Mouse (Mus musculus) C2C12 (cell line): ENCODE measurements around the gene Gm4307. TPM values are rescaled to one million over a fixed set of nuclear protein-coding genes. Genes with fewer than 3 reads are reported as not detected.
"Not testable (repeated sequence)": the region's sequence is repeated elsewhere in the genome, so short reads cannot be mapped to it uniquely, and the experiment has no call there.

Experiments
- H3K27me3 ChIP-seq: one replicate; pipeline ENCODE4 v1.6.1; 2011; ENCODE audit not compliant: control insufficient read depth, insufficient read depth, insufficient read length
- H3K36me3 ChIP-seq: one replicate; pipeline ENCODE4 v1.6.1; 2011; ENCODE audit not compliant: control insufficient read depth, insufficient read depth
- H3K4me3 ChIP-seq: one replicate; pipeline ENCODE4 v1.5.1; 2011; ENCODE audit warnings: mild to moderate bottlenecking, control low read depth; ENCODE audit not compliant: poor library complexity, insufficient read depth, severe bottlenecking
- H3K79me2 ChIP-seq: one replicate; pipeline ENCODE4 v1.6.1; 2011; ENCODE audit not compliant: control insufficient read depth, insufficient read depth
- H3K79me3 ChIP-seq: one replicate; pipeline ENCODE4 v1.6.1; 2011; ENCODE audit warnings: low read depth, control low read depth
- H3ac ChIP-seq: one replicate; pipeline ENCODE3; 2011; ENCODE audit warnings: low read depth; ENCODE audit not compliant: control insufficient read depth, insufficient read length
- long read RNA-seq, 2 experiments: library from polyadenylated mRNA; unstranded; transcript quantifications; one replicate each; pipeline ENCODE4 v2.0.0; 2019 to 2020
- polyA plus RNA-seq: library from polyadenylated mRNA; unstranded; fragments of >200 nt; fragmentation: generic; extraction: Trizol; gene quantifications from one replicate; pipeline ENCODE4 v1.2.1, GENCODE M21; 2012; ENCODE audit warnings: missing spikeins

The Gm4307 gene
- not detected for polyA plus RNA-seq
- long read RNA-seq, experiment 1 = 0 reads
- long read RNA-seq, experiment 2, partial matches to known transcripts = 0 of 1 reads
- long read RNA-seq, experiment 2, other reads (novel, unspliced or antisense) = 1 of 1 reads

DNA sequence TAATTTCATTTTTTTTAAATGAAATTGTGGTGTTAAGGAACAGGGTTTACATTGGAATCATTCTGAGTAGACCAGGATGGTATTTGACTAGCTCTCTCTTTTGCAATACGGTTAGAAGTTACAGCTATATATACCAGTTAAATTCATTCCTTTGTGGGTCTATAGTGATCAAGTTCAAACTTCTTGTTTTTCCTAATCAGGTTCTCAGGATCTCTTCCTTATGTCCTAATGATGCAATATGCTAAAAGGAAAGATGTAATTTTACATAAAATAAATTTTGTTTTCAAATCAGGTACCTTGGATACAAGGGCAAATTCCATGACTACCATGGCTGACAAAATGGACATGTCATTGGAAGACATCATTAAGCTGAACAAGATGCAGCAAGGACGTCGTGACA, at the start of gene Gm4307:
Gm4307 (plus strand) TSS at position 301 of the 400 bp plus-strand sequence.
- not testable (repeated sequence) for H3K4me3 ChIP-seq, H3K79me2 ChIP-seq, H3K36me3 ChIP-seq, H3ac ChIP-seq, H3K27me3 ChIP-seq, H3K79me3 ChIP-seq

DNA sequence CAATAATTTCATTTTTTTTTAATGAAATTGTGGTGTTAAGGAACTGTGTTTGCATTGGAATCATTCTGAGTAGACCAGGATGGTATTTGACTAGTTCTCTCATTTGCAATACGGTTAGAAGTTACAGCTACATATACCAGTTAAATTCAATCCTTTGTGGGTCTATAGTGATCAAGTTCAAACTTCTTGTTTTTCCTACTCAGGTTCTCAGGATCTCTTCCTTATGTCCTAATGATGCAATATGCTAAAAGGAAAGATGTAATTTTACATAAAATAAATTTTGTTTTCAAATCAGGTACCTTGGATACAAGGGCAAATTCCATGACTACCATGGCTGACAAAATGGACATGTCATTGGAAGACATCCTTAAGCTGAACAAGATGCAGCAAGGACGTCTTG, 25.8 kb upstream of the Gm4307 start, which contains the start of gene Gm4301:
Gm4301 (plus strand) TSS at position 301 of the 400 bp plus-strand sequence.
- not testable (repeated sequence) for H3K79me2 ChIP-seq, H3K79me3 ChIP-seq, H3K4me3 ChIP-seq, H3ac ChIP-seq, H3K36me3 ChIP-seq, H3K27me3 ChIP-seq

DNA sequence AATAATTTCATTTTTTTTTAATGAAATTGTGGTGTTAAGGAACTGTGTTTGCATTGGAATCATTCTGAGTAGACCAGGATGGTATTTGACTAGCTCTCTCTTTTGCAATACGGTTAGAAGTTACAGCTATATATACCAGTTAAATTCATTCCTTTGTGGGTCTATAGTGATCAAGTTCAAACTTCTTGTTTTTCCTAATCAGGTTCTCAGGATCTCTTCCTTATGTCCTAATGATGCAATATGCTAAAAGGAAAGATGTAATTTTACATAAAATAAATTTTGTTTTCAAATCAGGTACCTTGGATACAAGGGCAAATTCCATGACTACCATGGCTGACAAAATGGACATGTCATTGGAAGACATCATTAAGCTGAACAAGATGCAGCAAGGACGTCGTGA, 20.6 kb upstream of the Gm4307 start, which contains the start of gene Gm4302:
Gm4302 (plus strand) TSS at position 301 of the 400 bp plus-strand sequence.
- not testable (repeated sequence) for H3K4me3 ChIP-seq, H3K79me3 ChIP-seq, H3K36me3 ChIP-seq, H3K27me3 ChIP-seq, H3K79me2 ChIP-seq, H3ac ChIP-seq

DNA sequence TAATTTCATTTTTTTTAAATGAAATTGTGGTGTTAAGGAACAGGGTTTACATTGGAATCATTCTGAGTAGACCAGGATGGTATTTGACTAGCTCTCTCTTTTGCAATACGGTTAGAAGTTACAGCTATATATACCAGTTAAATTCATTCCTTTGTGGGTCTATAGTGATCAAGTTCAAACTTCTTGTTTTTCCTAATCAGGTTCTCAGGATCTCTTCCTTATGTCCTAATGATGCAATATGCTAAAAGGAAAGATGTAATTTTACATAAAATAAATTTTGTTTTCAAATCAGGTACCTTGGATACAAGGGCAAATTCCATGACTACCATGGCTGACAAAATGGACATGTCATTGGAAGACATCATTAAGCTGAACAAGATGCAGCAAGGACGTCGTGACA, 15.5 kb upstream of the Gm4307 start, which contains the start of gene Gm4303:
Gm4303 (plus strand) TSS at position 301 of the 400 bp plus-strand sequence.
- not testable (repeated sequence) for H3K36me3 ChIP-seq, H3K79me2 ChIP-seq, H3ac ChIP-seq, H3K27me3 ChIP-seq, H3K79me3 ChIP-seq, H3K4me3 ChIP-seq

DNA sequence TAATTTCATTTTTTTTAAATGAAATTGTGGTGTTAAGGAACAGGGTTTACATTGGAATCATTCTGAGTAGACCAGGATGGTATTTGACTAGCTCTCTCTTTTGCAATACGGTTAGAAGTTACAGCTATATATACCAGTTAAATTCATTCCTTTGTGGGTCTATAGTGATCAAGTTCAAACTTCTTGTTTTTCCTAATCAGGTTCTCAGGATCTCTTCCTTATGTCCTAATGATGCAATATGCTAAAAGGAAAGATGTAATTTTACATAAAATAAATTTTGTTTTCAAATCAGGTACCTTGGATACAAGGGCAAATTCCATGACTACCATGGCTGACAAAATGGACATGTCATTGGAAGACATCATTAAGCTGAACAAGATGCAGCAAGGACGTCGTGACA, 10.3 kb upstream of the Gm4307 start, which contains the start of gene Gm4305:
Gm4305 (plus strand) TSS at position 301 of the 400 bp plus-strand sequence.
- not testable (repeated sequence) for H3K79me3 ChIP-seq, H3K4me3 ChIP-seq, H3K79me2 ChIP-seq, H3K36me3 ChIP-seq, H3ac ChIP-seq, H3K27me3 ChIP-seq

DNA sequence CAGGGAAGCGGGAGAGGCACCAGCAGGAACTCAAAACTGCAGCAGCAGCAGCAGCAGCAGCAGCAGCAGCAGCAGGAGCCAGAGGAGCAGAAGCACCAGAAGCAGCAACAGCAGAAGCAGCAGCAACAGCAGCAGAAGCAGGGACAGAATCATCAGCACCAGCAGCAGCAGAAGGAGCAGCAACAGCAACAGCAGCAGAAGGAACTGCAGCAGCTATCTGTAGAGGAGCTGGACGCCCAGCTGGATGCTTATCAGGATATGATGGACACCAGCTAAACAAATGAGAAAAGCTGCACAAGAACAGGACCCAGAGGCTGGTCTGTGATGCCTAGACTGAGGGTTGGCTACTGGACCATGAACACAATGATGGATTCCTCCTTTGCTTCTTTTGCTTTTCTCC, 4.3 kb upstream of the Gm4307 start:
- not testable (repeated sequence) for H3K27me3 ChIP-seq, H3K36me3 ChIP-seq, H3ac ChIP-seq, H3K79me3 ChIP-seq, H3K79me2 ChIP-seq, H3K4me3 ChIP-seq

DNA sequence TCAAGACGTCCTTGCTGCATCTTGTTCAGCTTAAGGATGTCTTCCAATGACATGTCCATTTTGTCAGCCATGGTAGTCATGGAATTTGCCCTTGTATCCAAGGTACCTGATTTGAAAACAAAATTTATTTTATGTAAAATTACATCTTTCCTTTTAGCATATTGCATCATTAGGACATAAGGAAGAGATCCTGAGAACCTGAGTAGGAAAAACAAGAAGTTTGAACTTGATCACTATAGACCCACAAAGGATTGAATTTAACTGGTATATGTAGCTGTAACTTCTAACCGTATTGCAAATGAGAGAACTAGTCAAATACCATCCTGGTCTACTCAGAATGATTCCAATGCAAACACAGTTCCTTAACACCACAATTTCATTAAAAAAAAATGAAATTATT, 21.3 kb downstream of the Gm4307 start, which contains the start of gene Gm4312:
Gm4312 (minus strand) TSS at position 101 of the 400 bp plus-strand sequence.
- not testable (repeated sequence) for H3K4me3 ChIP-seq, H3K79me2 ChIP-seq, H3K27me3 ChIP-seq, H3ac ChIP-seq, H3K79me3 ChIP-seq, H3K36me3 ChIP-seq

DNA sequence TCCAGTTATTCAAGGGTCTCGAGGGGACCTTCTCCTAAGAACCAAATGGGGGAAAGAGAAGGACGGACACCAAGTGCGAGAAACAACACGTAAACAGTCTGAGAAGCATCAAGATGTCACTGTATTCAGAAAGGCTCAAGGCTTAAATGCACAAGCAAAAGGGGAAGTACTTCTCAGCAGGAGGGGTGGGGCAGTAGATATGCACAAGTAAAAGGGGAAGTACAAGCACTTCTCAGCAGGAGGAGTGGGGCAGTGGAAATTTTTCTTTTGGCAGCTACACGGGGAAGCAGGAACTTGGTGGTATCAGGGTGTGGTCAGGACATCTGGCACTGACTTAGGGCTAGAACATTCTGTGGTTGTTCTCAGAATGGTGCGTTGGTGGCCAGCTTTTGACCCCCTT, 41.2 kb downstream of the Gm4307 start:
- not testable (repeated sequence) for H3K27me3 ChIP-seq, H3K36me3 ChIP-seq, H3K4me3 ChIP-seq, H3K79me2 ChIP-seq, H3K79me3 ChIP-seq, H3ac ChIP-seq

Other genes with a start within 250 kb of the Gm4307 start
- not detected for gene Gm4301, start 25.7 kb upstream of the Gm4307 start, polyA plus RNA-seq
- gene Gm4302, start 20.5 kb upstream of the Gm4307 start, polyA plus RNA-seq = 0.19 TPM
- gene Gm4303, start 15.4 kb upstream of the Gm4307 start, polyA plus RNA-seq = not detected
- not detected for gene Gm4305, start 10.2 kb upstream of the Gm4307 start, polyA plus RNA-seq
- not detected for gene Gm4312, start 21.2 kb downstream of the Gm4307 start, polyA plus RNA-seq
- gene Tmtc3, start 126.0 kb downstream of the Gm4307 start, polyA plus RNA-seq = 3.4 TPM
- 2.2 TPM for gene Cep290, start 126.2 kb downstream of the Gm4307 start, polyA plus RNA-seq
- gene 4930430F08Rik, start 229.1 kb downstream of the Gm4307 start, polyA plus RNA-seq = 7.8 TPM
- gene 1700017N19Rik, start 229.1 kb downstream of the Gm4307 start, polyA plus RNA-seq = not detected